Mouse (Mus musculus): ENCODE results near the gene Hoxb8.

Hoxb8 gene

GRCm38 (mm10) chr11:96281855-96282570 is at the start of gene Hoxb8:
Hoxb8 (plus strand) TSS chr11:96281905.
- no peak for DNase-seq (ENCODE audit: low spot score in 2 of 2)

GRCm38 (mm10) chr11:96234906-96235305 is 46.8 kb upstream of the Hoxb8 start:
- peak in 1 of 2 experiments; percentile 25 for DNase-seq (ENCODE audit: low spot score in 2 of 2)

GRCm38 (mm10) chr11:96240211-96240610 is 41.5 kb upstream of the Hoxb8 start:
- peak in 1 of 2 experiments; percentile 22 for DNase-seq (ENCODE audit: low spot score in 2 of 2)

- DNase-seq (ENCODE audit: low spot score in 2 of 2), result no peak
Measured at GRCm38 (mm10) chr11:96250901-96251300, 30.8 kb upstream of the Hoxb8 start.

- DNase-seq (ENCODE audit: low spot score in 2 of 2), result no peak
Measured at GRCm38 (mm10) chr11:96251480-96252031, 30.1 kb upstream of the Hoxb8 start.

- DNase-seq (ENCODE audit: low spot score in 2 of 2), result no peak
Measured at GRCm38 (mm10) chr11:96252541-96253120, 29.1 kb upstream of the Hoxb8 start.

- no peak for DNase-seq (ENCODE audit: low spot score in 2 of 2)
Measured at GRCm38 (mm10) chr11:96254221-96254620, 27.5 kb upstream of the Hoxb8 start.

- DNase-seq (ENCODE audit: low spot score in 2 of 2), result no peak
Measured at GRCm38 (mm10) chr11:96255111-96255995, 26.4 kb upstream of the Hoxb8 start.

- no peak for DNase-seq (ENCODE audit: low spot score in 2 of 2)
Measured at GRCm38 (mm10) chr11:96255996-96256445, 25.7 kb upstream of the Hoxb8 start.

- DNase-seq (ENCODE audit: low spot score in 2 of 2), result no peak
Measured at GRCm38 (mm10) chr11:96257141-96257540, 24.6 kb upstream of the Hoxb8 start.

GRCm38 (mm10) chr11:96259038-96259437 is 22.7 kb upstream of the Hoxb8 start:
- DNase-seq (ENCODE audit: low spot score in 2 of 2), result no peak

- DNase-seq (ENCODE audit: low spot score in 2 of 2), result no peak
Measured at GRCm38 (mm10) chr11:96259511-96259910, 22.2 kb upstream of the Hoxb8 start.

GRCm38 (mm10) chr11:96260310-96260970 is 21.3 kb upstream of the Hoxb8 start:
- DNase-seq (ENCODE audit: low spot score in 2 of 2), result no peak

GRCm38 (mm10) chr11:96261323-96261890 is 20.3 kb upstream of the Hoxb8 start:
- no peak for DNase-seq (ENCODE audit: low spot score in 2 of 2)

GRCm38 (mm10) chr11:96262262-96262830 is 19.4 kb upstream of the Hoxb8 start:
- DNase-seq (ENCODE audit: low spot score in 2 of 2), result no peak

GRCm38 (mm10) chr11:96263636-96264389 is 17.9 kb upstream of the Hoxb8 start:
- DNase-seq (ENCODE audit: low spot score in 2 of 2), result no peak

- no peak for DNase-seq (ENCODE audit: low spot score in 2 of 2)
Measured at GRCm38 (mm10) chr11:96264390-96265020, 17.2 kb upstream of the Hoxb8 start.

GRCm38 (mm10) chr11:96265954-96266353 is 15.8 kb upstream of the Hoxb8 start:
- DNase-seq (ENCODE audit: low spot score in 2 of 2), result no peak

Data from left cerebral cortex, adult 9 months (tissue).